Mouse (Mus musculus) spleen, postnatal 36 days (tissue): Measurements from ENCODE around the gene Kpna7.

Source experiments
- DNase-seq, 2 experiments: peaks; one replicate each; pipeline ENCODE4 v3.0.0; 2022; ENCODE audit warnings: low spot score in 2 of 2, mixed read lengths in 1 of 2

Gene Kpna7

DNA sequence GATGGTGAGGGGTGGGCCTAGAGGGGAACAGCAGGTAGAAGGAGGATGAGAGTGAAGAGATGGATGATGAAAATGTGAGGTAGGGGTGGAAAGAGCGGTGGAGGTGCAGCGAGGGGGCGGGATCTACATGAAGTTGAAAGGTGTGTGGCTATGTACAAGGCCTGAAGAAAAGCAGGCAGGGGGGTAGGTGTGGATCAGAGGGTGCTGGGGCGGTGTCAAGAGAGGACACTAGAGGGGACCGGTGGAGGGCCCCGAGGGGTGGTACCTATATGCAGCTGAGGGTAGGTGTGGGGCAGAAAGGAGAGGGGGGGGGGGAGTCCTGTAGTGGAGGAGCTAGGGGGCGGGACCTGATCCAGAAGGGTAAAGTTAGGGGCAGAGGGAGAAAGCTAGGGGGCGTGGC, 119.4 kb downstream of the Kpna7 start:
- DNase-seq, result no peak

DNA sequence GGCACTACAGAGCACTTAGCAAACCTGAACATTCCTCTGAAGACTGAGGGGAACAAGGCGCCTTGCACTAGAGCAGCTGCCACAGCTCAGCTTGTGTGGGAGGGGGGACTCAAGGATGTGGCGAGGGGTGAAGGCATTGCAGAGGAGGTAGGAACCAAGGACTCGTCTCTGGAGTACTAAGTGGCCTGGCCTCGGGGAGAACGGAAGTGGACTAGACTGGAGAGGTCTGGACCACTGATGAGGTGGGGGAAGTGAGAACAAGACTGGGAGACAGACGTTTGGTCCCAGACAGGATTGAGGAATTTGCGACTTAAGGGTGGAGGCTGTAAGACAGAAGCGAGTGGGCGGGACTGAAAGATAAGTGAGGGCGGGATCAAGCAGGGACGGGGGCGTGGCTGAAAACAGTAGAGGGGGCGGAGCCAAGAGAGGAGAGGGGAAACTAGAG, 120.0 kb downstream of the Kpna7 start:
- peak; percentile 23 to 51 for DNase-seq

DNA sequence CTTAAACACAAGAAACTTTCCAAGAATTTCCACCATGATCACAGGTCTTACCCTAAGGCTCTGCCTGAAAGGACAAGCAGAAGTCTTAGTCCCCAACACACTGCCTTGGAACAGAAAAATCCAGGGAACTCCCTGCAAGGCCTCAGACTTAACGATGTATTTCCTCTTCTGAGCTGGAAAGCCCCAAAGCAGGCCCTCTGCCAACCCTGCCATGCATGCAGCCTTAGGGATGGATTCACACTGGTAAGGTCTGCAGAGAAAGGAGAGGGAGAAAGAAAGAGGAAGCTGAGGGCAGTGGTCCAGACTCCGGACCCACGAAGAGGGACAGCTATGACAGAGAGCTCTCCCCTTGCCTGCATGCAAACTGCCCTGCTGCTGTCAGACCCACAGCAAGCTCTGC, 120.4 kb downstream of the Kpna7 start:
- peak; percentile 10 to 29 for DNase-seq

DNA sequence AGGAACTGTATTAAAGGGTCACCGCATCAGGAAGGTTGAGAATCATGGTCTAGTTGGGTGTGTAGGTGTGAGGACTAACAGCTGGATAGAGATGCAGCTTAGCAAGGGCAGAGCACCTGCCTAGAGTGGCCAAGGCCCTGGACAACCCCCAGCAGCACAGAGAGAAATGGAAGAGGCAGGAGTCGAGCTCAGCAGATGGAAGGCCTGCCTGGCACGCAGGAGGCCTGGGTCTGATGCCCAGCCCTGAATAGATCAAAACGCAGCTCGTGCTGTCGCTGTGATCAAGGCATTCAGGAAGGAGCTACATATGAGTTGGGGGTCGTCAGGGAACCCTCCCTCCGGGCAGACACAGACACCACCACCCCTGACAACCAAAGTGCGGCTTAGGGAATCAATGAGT, 125.6 kb downstream of the Kpna7 start:
- no peak for DNase-seq

- no peak for DNase-seq
These were observed 129.4 kb downstream of the Kpna7 start for GRCm38 (mm10) chr5:144954432-144954831.

DNA sequence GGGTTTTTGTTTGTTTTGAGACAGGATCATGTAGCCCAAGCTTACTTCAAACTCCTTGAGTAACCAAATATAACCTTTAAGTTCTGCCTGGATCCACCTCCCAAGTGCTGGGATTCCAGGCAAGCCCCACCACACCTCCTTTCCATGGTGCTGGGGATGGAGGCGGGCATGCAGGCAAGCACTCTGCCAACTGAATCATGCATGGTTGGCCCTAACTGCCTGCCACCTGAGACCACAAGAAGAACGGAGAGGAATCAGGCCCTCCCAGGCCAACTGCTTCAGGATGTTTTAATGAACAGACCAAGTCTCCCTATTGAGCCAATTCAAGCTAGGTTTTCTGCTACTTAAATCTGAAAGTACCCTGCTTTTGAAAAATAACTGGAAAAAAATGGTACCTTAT, 131.2 kb downstream of the Kpna7 start:
- DNase-seq, result no peak

- no peak for DNase-seq
These were observed 133.3 kb downstream of the Kpna7 start for GRCm38 (mm10) chr5:144950428-144951051.

- no peak for DNase-seq
These were observed 134.0 kb downstream of the Kpna7 start for GRCm38 (mm10) chr5:144949856-144950255.

DNA sequence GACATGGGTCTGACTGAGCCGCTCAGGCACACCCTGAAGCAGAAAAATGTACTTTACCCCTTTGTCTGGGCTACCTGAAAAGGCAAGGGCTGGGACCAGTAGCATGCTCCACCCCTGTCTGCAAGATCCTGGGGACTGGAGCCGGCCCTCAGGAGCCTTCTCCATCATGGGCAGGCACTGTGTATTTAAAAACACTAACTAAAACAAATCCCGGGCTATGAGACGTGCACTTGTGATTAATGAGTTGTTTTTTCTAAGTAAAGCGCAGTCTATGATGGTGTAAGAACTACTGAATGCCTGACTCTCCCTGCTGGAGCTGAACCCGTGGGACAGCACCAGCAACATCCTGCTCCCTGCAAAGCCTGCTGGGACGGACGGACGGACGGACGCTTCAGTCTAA, 135.4 kb downstream of the Kpna7 start:
- DNase-seq, result no peak

GRCm38 (mm10) chr5:144948002-144948401, 135.8 kb downstream of the Kpna7 start:
- no peak for DNase-seq

DNA sequence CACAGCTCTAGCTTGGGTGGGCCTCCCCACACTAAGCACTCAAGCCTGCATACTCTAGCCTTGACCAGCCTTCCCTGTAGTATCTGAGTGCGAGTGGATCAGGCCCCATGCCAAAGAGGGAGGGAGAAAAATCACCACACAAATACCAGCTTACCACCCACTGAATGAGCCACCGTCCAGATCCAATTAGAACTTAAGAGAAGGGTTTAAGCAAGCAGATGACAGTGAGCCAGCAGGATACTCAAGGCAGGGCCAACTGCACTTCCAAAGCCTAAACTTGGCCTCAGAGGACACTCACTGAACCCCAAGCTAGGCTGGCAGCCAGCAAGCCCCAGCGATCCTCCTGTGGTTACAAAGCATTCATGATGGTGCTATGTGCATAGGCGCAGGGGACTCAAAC, 137.8 kb downstream of the Kpna7 start:
- DNase-seq, result no peak

DNA sequence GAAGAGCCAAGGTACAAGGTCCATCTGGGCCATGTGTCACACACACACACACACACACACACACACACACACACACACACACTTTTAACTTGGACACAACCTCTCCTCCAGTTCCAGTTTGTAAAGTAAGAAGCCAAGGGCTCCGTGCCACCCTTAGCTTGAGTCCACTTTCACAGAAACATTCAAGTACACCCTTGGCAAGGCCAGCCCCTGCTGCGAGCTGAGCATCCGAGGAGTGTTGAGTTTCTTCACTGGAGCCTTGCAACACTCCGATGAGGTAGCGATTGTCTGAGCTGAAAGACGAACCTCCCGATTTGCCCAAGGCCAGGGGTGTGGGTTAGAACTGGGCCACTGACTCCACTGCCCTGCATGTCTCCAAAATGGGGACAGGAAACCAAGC, 138.9 kb downstream of the Kpna7 start:
- no peak for DNase-seq

DNA sequence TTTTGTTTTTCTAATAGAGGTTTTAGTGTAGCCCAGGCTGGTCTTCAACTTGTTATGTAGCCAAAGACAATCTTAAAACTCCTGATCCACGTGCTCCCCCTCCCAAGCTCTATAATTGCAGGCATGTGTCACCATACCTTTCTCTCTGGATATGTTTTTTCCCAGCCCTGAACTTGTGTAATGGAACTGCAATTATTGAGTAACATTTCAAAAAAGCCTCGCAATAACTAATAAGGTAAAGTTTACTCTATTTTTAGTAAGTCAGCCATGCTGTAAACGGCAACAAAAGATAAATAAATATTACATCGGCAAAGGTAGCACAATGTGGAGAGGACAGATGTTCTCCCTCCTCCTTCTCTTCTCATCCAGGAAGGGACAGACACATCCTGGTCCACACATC, 139.5 kb downstream of the Kpna7 start:
- no peak for DNase-seq

DNA sequence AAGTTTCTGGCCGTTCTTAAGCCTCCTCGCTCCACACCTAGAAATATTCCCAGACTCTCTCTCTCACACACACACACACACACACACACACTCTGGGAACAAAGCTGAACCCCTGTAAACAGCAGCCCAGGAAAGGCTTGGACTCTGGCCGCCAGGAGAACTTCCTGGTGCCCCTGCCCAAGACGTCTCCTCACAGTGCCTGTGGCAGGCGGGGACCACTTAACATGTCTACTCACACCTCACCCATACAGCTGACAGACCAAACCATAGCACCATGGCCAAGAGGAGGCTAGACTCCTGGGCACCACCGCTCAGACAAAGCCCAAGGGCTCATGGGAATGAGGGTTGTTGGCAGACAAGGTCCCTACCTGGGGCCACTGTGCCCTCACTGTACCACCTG, 140.5 kb downstream of the Kpna7 start:
- DNase-seq, result no peak

- no peak for DNase-seq
These were observed 141.4 kb downstream of the Kpna7 start for GRCm38 (mm10) chr5:144942431-144942830.

DNA sequence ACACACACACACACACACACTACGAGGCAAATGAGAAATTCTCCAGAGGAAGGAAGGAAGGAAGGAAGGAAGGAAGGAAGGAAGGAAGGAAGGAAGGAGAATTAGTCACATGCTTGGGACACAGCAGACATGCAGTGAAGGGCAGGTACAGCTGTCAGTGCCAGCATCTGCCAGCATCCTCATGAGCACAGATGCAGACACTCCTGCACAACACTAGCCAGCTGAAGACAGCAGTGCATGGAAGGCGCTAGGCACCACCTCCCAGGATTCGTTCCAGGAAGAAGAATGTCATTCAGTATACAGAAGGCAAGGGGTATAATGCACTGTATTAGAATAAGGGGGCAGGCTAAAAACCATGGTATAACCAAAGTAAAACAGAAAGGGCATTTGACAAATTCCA, 142.9 kb downstream of the Kpna7 start:
- no peak for DNase-seq

GRCm38 (mm10) chr5:144937304-144937703, 146.5 kb downstream of the Kpna7 start:
- DNase-seq, result peak in 1 of 2 experiments; percentile 18
